Mouse (Mus musculus) left cerebral cortex, postnatal 25 days (tissue): ENCODE data around the gene Srd5a3. TPM values are rescaled to one million over a fixed set of nuclear protein-coding genes. Genes with fewer than 3 reads are reported as not detected.

ENCODE experiments used
- DNase-seq, 2 experiments: peaks; one replicate each; pipeline ENCODE4 v3.0.0; 2022; ENCODE audit warnings: low spot score in 2 of 2, mixed read lengths in 1 of 2
- intact Hi-C: fragments of 180-260 bp; cut with DNase I; formaldehyde crosslinking; loops from one replicate; pipeline ENCODE4 v1.15.1; 2025
- total RNA-seq, 2 experiments: library from RNA; stranded (reverse); gene quantifications; 2 replicates each; pipeline ENCODE4 v1.2.3; 2021

Gene Srd5a3
- total RNA-seq, 2 experiments from 2014 or later = 18.8 to 20.2 TPM

- intact Hi-C loops = loop anchor here (5.0 to 10.0 kb wide), 3 partner anchors 159 to 401 kb away; partner anchors contain the start of gene Clock
- DNase-seq = no peak
Measured at GRCm38 (mm10) chr5:76143356-76143755, 3.3 kb downstream of the Srd5a3 start.

- intact Hi-C loops = loop anchor here (10.0 kb wide), 2 partner anchors 268 to 398 kb away; no protein-coding TSS in a partner anchor
- DNase-seq = no peak
Measured at GRCm38 (mm10) chr5:76146401-76146800, 6.3 kb downstream of the Srd5a3 start.

GRCm38 (mm10) chr5:76149436-76149835, 9.4 kb downstream of the Srd5a3 start:
- no peak for DNase-seq
- intact Hi-C loops = loop anchor here (10.0 kb wide), 2 partner anchors 265 to 395 kb away; no protein-coding TSS in a partner anchor

- DNase-seq = no peak
- intact Hi-C loops = no loop called here
Measured at GRCm38 (mm10) chr5:76152956-76153355, 12.9 kb downstream of the Srd5a3 start.

- intact Hi-C loops = no loop called here
- DNase-seq = no peak
Measured at GRCm38 (mm10) chr5:76153430-76153829, 13.4 kb downstream of the Srd5a3 start.

- intact Hi-C loops = no loop called here
- DNase-seq = no peak
Measured at GRCm38 (mm10) chr5:76154434-76155165, 14.5 kb downstream of the Srd5a3 start.

GRCm38 (mm10) chr5:76159555-76159954, 19.5 kb downstream of the Srd5a3 start:
- DNase-seq = no peak
- intact Hi-C loops = no loop called here

- intact Hi-C loops = no loop called here
- DNase-seq = no peak
Measured at GRCm38 (mm10) chr5:76160086-76160485, 20.0 kb downstream of the Srd5a3 start.

GRCm38 (mm10) chr5:76161491-76161890, 21.4 kb downstream of the Srd5a3 start:
- intact Hi-C loops = no loop called here
- no peak for DNase-seq

- intact Hi-C loops = no loop called here
- no peak for DNase-seq
Measured at GRCm38 (mm10) chr5:76162926-76163325, 22.9 kb downstream of the Srd5a3 start.

- intact Hi-C loops = no loop called here
- no peak for DNase-seq
Measured at GRCm38 (mm10) chr5:76163828-76164390, 23.8 kb downstream of the Srd5a3 start.

- intact Hi-C loops = no loop called here
Measured at GRCm38 (mm10) chr5:76164827-76165226, 24.8 kb downstream of the Srd5a3 start.

GRCm38 (mm10) chr5:76170522-76170921, 30.5 kb downstream of the Srd5a3 start:
- intact Hi-C loops = no loop called here
- DNase-seq = no peak

More at GRCm38 (mm10) chr5:76164827-76165226, 24.8 kb downstream of the Srd5a3 start:
- no peak for DNase-seq

- DNase-seq = no peak
- intact Hi-C loops = no loop called here
Measured at GRCm38 (mm10) chr5:76171039-76171438, 31.0 kb downstream of the Srd5a3 start.

GRCm38 (mm10) chr5:76175051-76175450, 35.0 kb downstream of the Srd5a3 start:
- no peak for DNase-seq
- intact Hi-C loops = no loop called here

GRCm38 (mm10) chr5:76176411-76176810, 36.3 kb downstream of the Srd5a3 start:
- intact Hi-C loops = no loop called here
- no peak for DNase-seq

GRCm38 (mm10) chr5:76176841-76177240, 36.8 kb downstream of the Srd5a3 start:
- intact Hi-C loops = no loop called here

GRCm38 (mm10) chr5:76177664-76178063, 37.6 kb downstream of the Srd5a3 start:
- intact Hi-C loops = no loop called here
- no peak for DNase-seq

More at GRCm38 (mm10) chr5:76176841-76177240, 36.8 kb downstream of the Srd5a3 start:
- DNase-seq = no peak

- no peak for DNase-seq
- intact Hi-C loops = no loop called here
Measured at GRCm38 (mm10) chr5:76179171-76179570, 39.1 kb downstream of the Srd5a3 start.

GRCm38 (mm10) chr5:76179791-76180190, 39.7 kb downstream of the Srd5a3 start:
- intact Hi-C loops = no loop called here
- no peak for DNase-seq

GRCm38 (mm10) chr5:76182326-76182725, 42.3 kb downstream of the Srd5a3 start:
- no peak for DNase-seq
- intact Hi-C loops = loop anchor here (2.0 kb wide), 1 partner anchor 42 kb away; the partner anchor contains the start of gene Srd5a3
